Mouse (Mus musculus): ENCODE results near the gene Disp1. TPM values are rescaled to one million over a fixed set of nuclear protein-coding genes. Genes with fewer than 3 reads are reported as not detected.

The Disp1 gene
- polyA plus RNA-seq, 1 experiment from 2014 or later, result 8.3 TPM

- no peak overlapping the region for H3K4me2 ChIP-seq
- no peak overlapping the region for H3K4me3 ChIP-seq
- no peak for ATAC-seq (ENCODE audit: borderline replicate concordance, extremely low read depth, low FRiP score, low TSS enrichment)
- peaks cover 20% of the 10 kb centered on the region for H3K4me1 ChIP-seq
- no peak overlapping the region for H3K9ac ChIP-seq
- 83% methylated on average over 8 of the region's 8 CpGs for WGBS
- no peak overlapping the region for H3K27ac ChIP-seq
- H3K36me3 ChIP-seq, result no peaks in the 10 kb centered on the region
- no peaks in the 10 kb centered on the region for H3K9me3 ChIP-seq
- H3K27me3 ChIP-seq, result peaks cover 30% of the 10 kb centered on the region
Observed at GRCm38 (mm10) chr1:183069954-183070649, 151.2 kb downstream of the Disp1 start.

GRCm38 (mm10) chr1:183067807-183068206, 153.5 kb downstream of the Disp1 start:
- Histone ChIP-seq H3K36me3 (no peaks in the 10 kb centered on the region), H3K9ac (no peak overlapping the region), H3K4me1 (peaks cover 15% of the 10 kb centered on the region), H3K27ac (no peak overlapping the region), H3K27me3 (peaks cover 43% of the 10 kb centered on the region), H3K4me2 (no peak overlapping the region), H3K9me3 (no peaks in the 10 kb centered on the region), H3K4me3 (no peak overlapping the region)
- ATAC-seq (ENCODE audit: borderline replicate concordance, extremely low read depth, low FRiP score, low TSS enrichment), result no peak
- WGBS, result 67% methylated on average over 7 of the region's 7 CpGs

GRCm38 (mm10) chr1:183066981-183067380, 154.3 kb downstream of the Disp1 start:
- WGBS, result 45% methylated on average over 4 of the region's 4 CpGs
- H3K36me3 ChIP-seq, result no peaks in the 10 kb centered on the region
- H3K4me3 ChIP-seq, result no peak overlapping the region
- H3K9me3 ChIP-seq, result no peaks in the 10 kb centered on the region
- H3K9ac ChIP-seq, result no peak overlapping the region
- peaks cover 7% of the 10 kb centered on the region for H3K4me1 ChIP-seq
- peaks cover 48% of the 10 kb centered on the region for H3K27me3 ChIP-seq
- no peak overlapping the region for H3K4me2 ChIP-seq
- no peak for ATAC-seq (ENCODE audit: borderline replicate concordance, extremely low read depth, low FRiP score, low TSS enrichment)
- H3K27ac ChIP-seq, result no peak overlapping the region

GRCm38 (mm10) chr1:183060611-183061010, 160.7 kb downstream of the Disp1 start:
- no peak overlapping the region for H3K4me3 ChIP-seq
- H3K4me2 ChIP-seq, result no peak overlapping the region
- peaks cover 61% of the 10 kb centered on the region for H3K27me3 ChIP-seq
- ATAC-seq (ENCODE audit: borderline replicate concordance, extremely low read depth, low FRiP score, low TSS enrichment), result no peak
- no peaks in the 10 kb centered on the region for H3K36me3 ChIP-seq
- no peak overlapping the region for H3K27ac ChIP-seq
- H3K9ac ChIP-seq, result no peak overlapping the region
- no peaks in the 10 kb centered on the region for H3K9me3 ChIP-seq
- H3K4me1 ChIP-seq, result no peaks in the 10 kb centered on the region
- WGBS, result 74% methylated on average over 2 of the region's 2 CpGs

GRCm38 (mm10) chr1:183056289-183056655, 165.1 kb downstream of the Disp1 start:
- no peak overlapping the region for H3K4me2 ChIP-seq
- H3K27me3 ChIP-seq, result peaks cover 44% of the 10 kb centered on the region
- peaks cover 7% of the 10 kb centered on the region for H3K4me1 ChIP-seq
- peak; percentile 64; the same call in 1 of the 2 replicates for ATAC-seq (ENCODE audit: borderline replicate concordance, extremely low read depth, low FRiP score, low TSS enrichment)
- H3K4me3 ChIP-seq, result no peak overlapping the region
- H3K9ac ChIP-seq, result no peak overlapping the region
- no peaks in the 10 kb centered on the region for H3K9me3 ChIP-seq
- no peak overlapping the region for H3K27ac ChIP-seq
- 21% methylated on average over 3 of the region's 3 CpGs for WGBS
- H3K36me3 ChIP-seq, result no peaks in the 10 kb centered on the region

- Histone ChIP-seq H3K27ac (no peak overlapping the region), H3K4me1 (peaks cover 7% of the 10 kb centered on the region), H3K4me2 (no peak overlapping the region), H3K27me3 (peaks cover 39% of the 10 kb centered on the region), H3K4me3 (no peak overlapping the region), H3K9me3 (no peaks in the 10 kb centered on the region), H3K36me3 (no peaks in the 10 kb centered on the region), H3K9ac (no peak overlapping the region)
- peak; percentile 66; the same call in 1 of the 2 replicates for ATAC-seq (ENCODE audit: borderline replicate concordance, extremely low read depth, low FRiP score, low TSS enrichment)
- WGBS, result 46% methylated on average over 2 of the region's 2 CpGs
Observed at GRCm38 (mm10) chr1:183055608-183056288, 165.6 kb downstream of the Disp1 start.

GRCm38 (mm10) chr1:183052663-183053062, 168.7 kb downstream of the Disp1 start:
- Histone ChIP-seq H3K27me3 (peaks cover 12% of the 10 kb centered on the region; the same call in 1 of the 2 replicates), H3K4me3 (no peak overlapping the region), H3K4me1 (peaks cover 17% of the 10 kb centered on the region), H3K9me3 (no peaks in the 10 kb centered on the region), H3K27ac (no peak overlapping the region), H3K9ac (no peak overlapping the region), H3K36me3 (no peaks in the 10 kb centered on the region), H3K4me2 (no peak overlapping the region)
- ATAC-seq (ENCODE audit: borderline replicate concordance, extremely low read depth, low FRiP score, low TSS enrichment), result no peak
- WGBS, result 68% methylated on average over 7 of the region's 7 CpGs

GRCm38 (mm10) chr1:183049295-183049694, 172.0 kb downstream of the Disp1 start:
- no peaks in the 10 kb centered on the region for H3K9me3 ChIP-seq
- H3K9ac ChIP-seq, result no peak overlapping the region
- H3K4me1 ChIP-seq, result peaks cover 26% of the 10 kb centered on the region
- H3K36me3 ChIP-seq, result no peaks in the 10 kb centered on the region
- peaks cover 22% of the 10 kb centered on the region for H3K27me3 ChIP-seq
- H3K4me3 ChIP-seq, result no peak overlapping the region
- H3K27ac ChIP-seq, result no peak overlapping the region
- no peak overlapping the region for H3K4me2 ChIP-seq
- 58% methylated on average over 6 of the region's 6 CpGs for WGBS
- peak; percentile 12; the same call in 1 of the 2 replicates for ATAC-seq (ENCODE audit: borderline replicate concordance, extremely low read depth, low FRiP score, low TSS enrichment)

GRCm38 (mm10) chr1:183047913-183048523, 173.3 kb downstream of the Disp1 start:
- Histone ChIP-seq H3K36me3 (no peaks in the 10 kb centered on the region), H3K9ac (no peak overlapping the region), H3K4me1 (peaks cover 26% of the 10 kb centered on the region), H3K9me3 (no peaks in the 10 kb centered on the region), H3K4me3 (no peak overlapping the region), H3K27me3 (peaks cover 32% of the 10 kb centered on the region), H3K27ac (peak overlapping the region; percentile 30), H3K4me2 (no peak overlapping the region)
- 24% methylated on average over 5 of the region's 5 CpGs for WGBS
- peak; percentile 16; the same call in 1 of the 2 replicates for ATAC-seq (ENCODE audit: borderline replicate concordance, extremely low read depth, low FRiP score, low TSS enrichment)

GRCm38 (mm10) chr1:183047191-183047912, 174.0 kb downstream of the Disp1 start:
- H3K36me3 ChIP-seq, result no peaks in the 10 kb centered on the region
- no peaks in the 10 kb centered on the region for H3K9me3 ChIP-seq
- no peak overlapping the region for H3K9ac ChIP-seq
- ATAC-seq (ENCODE audit: borderline replicate concordance, extremely low read depth, low FRiP score, low TSS enrichment), result peak; percentile 84
- H3K4me3 ChIP-seq, result no peak overlapping the region
- no peak overlapping the region for H3K4me2 ChIP-seq
- 30% methylated on average over 7 of the region's 7 CpGs for whole genome bisulfite sequencing
- peaks cover 26% of the 10 kb centered on the region for H3K4me1 ChIP-seq
- 0 out of 2 replicates have a peak overlapping the region, but pooled peaks have one; percentile 30 for H3K27ac ChIP-seq
- H3K27me3 ChIP-seq, result peaks cover 33% of the 10 kb centered on the region

- Histone ChIP-seq H3K4me2 (no peak overlapping the region), H3K27me3 (peaks cover 31% of the 10 kb centered on the region), H3K4me1 (peaks cover 26% of the 10 kb centered on the region), H3K36me3 (no peaks in the 10 kb centered on the region), H3K27ac (no peak overlapping the region), H3K4me3 (no peak overlapping the region), H3K9ac (no peak overlapping the region), H3K9me3 (no peaks in the 10 kb centered on the region)
- WGBS, result 74% methylated on average over 12 of the region's 12 CpGs
- ATAC-seq (ENCODE audit: borderline replicate concordance, extremely low read depth, low FRiP score, low TSS enrichment), result no peak
Observed at GRCm38 (mm10) chr1:183046081-183046480, 175.2 kb downstream of the Disp1 start.
